Mouse (Mus musculus) v-Abl transformed pro-B cells (cell line): Measurements from ENCODE around the gene A630073D07Rik.
"Not testable (repeated sequence)": the region's sequence is repeated elsewhere in the genome, so short reads cannot be mapped to it uniquely, and the experiment has no call there.

ENCODE experiments used
- in situ Hi-C, 2 experiments: fragments of 400-800 bp; cut with MboI; formaldehyde crosslinking; loops; one replicate each; pipeline ENCODE4 v1.15.1; 2025; ENCODE audit not compliant: unreplicated experiment in 2 of 2

The A630073D07Rik gene

GRCm38 (mm10) chr6:132651426-132651825, at the start of gene A630073D07Rik:
Gene A630073D07Rik, minus strand, starts transcription at chr6:132651526.
- in situ Hi-C loops, result loop anchor here (5.0 kb wide), 1 partner anchor 556 kb away; no protein-coding TSS in a partner anchor

- in situ Hi-C loops, result no loop called here
Measured at GRCm38 (mm10) chr6:132700907-132701306, 49.6 kb upstream of the A630073D07Rik start, which contains the start of gene Tas2r121. Gene Tas2r121, minus strand, starts transcription at chr6:132701007.

- in situ Hi-C loops, result not testable (repeated sequence)
Measured at GRCm38 (mm10) chr6:132691596-132691995, 40.3 kb upstream of the A630073D07Rik start.

GRCm38 (mm10) chr6:132656653-132657052, 5.3 kb upstream of the A630073D07Rik start, which contains the start of gene Tas2r120:
Gene Tas2r120, plus strand, starts transcription at chr6:132656953.
- in situ Hi-C loops, result no loop called here

- in situ Hi-C loops, result loop anchor here in 1 of 2 experiments (10.0 kb wide), 1 partner anchor 195 kb away; the partner anchor contains the start of gene Tas2r123
Measured at GRCm38 (mm10) chr6:132649399-132649798, 1.9 kb downstream of the A630073D07Rik start.

- in situ Hi-C loops, result not testable (repeated sequence)
Measured at GRCm38 (mm10) chr6:132595613-132596012, 55.7 kb downstream of the A630073D07Rik start, which contains the start of gene Prp2. Gene Prp2, plus strand, starts transcription at chr6:132595913.
